Mouse (Mus musculus) frontal cortex, postnatal 25 days (tissue): Measurements from ENCODE around the gene Zbp1.

Experiments
- DNase-seq, 2 experiments: peaks; one replicate each; pipeline ENCODE4 v3.0.0; 2022; ENCODE audit warnings: low spot score in 2 of 2

Zbp1 gene

DNA sequence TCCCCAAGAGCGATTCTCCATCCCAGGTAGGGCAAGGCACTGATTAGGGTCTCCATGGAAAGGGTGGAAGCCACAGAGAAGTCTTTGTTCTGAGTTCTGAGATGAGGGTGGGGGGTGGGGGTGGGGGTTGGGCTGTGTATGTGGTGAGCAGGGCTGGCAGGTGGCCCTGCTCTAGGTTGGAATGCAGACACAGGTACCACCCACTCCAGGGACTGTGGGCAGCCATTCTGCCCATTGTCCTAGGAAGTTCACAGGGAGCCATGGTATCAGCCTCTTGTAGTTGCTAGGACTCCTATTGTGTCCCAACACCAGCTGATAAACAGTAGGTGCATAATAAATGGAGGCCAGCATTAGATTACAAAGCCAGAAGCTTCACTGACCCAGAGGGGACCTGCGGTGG lies 28.5 kb upstream of the Zbp1 start:
- DNase-seq: no peak

GRCm38 (mm10) chr2:173246688-173247087 lies 28.0 kb upstream of the Zbp1 start:
- DNase-seq: no peak

GRCm38 (mm10) chr2:173245258-173245657 lies 26.5 kb upstream of the Zbp1 start:
- no peak for DNase-seq

DNA sequence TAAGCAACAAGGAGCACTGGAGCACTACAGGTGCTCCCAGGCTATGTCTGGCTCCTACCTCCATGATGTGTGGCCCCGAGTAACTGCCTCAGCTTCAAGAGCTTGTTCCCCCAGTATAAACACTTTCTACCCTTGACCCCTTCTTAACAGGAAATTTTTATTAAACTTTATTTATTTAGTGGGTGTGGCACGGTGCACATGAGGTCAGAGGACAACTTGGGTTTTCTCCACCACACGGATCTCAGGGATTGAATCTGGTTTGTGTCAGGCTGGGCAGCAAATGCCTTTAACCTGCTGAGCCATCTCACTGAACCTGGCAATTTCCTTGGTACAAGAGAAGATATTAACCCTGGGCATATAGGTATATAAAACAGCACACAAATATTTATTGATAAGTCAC lies 25.4 kb upstream of the Zbp1 start:
- no peak for DNase-seq

- no peak for DNase-seq
These were observed 24.9 kb upstream of the Zbp1 start for GRCm38 (mm10) chr2:173243616-173244015.

DNA sequence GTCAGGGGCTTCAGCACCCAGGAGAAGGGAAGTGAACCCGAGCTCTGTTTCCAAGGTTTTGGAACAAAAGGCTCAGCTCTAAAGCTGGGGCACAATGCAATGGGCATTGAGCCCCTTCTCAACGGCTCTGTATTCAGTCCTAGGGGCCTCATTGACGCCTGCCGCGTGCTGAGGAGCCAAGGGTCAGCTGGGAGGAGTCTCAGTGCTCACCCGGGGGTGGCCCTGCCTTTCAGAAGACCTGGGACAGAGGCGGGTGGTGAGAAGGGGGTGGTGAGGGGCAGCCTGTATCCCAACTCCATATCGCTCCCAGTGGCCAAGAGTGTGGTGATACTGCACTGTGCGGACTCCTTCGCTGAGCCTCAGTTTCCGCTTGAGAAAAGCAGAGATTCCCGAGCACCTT lies 24.2 kb upstream of the Zbp1 start:
- no peak for DNase-seq

DNA sequence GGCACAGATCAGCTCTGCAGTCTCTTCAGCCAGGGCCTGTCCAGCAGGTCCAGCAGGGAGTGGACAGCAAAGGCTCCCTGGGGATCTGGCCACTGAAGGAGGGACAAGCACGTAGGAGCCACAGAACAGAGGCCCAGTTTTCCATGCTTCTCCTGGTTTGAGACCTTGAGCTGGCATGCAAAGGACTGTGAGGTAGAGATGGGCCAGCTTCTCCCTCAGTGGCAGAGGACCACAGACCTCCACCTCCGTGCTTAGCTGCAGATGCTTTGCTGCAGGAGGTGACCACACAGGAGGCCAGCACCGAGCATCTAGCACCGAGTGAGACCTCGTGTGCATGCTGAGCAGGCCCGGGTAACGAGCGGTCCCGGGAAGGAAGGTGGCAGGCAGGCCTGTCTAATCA lies 22.0 kb upstream of the Zbp1 start:
- no peak for DNase-seq

DNA sequence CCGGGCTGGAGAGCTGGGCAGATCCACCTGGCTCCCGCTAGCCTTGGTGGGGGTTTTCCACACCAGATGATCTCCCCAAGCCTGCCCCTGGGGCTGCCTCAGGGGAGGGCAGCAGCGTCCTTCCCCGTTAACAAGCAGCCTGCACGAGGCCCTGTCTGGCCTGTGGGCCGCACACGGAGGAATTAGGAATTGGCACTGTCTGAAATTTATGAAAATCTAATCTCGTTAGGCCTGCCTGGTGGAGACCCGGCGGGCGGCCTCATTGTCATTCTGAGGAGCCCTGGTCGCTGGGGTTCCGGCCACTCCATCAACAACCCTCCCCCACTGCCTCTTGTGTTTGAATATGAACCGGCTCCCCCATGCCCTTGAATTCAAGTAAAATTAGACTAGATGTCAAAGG lies 19.8 kb upstream of the Zbp1 start:
- no peak for DNase-seq

GRCm38 (mm10) chr2:173235435-173236332 lies 17.0 kb upstream of the Zbp1 start:
- no peak for DNase-seq

GRCm38 (mm10) chr2:173232766-173233099 lies 14.0 kb upstream of the Zbp1 start:
- no peak for DNase-seq

- DNase-seq: no peak
These were observed 13.5 kb upstream of the Zbp1 start for GRCm38 (mm10) chr2:173232065-173232765.

GRCm38 (mm10) chr2:173229578-173230224 lies 11.0 kb upstream of the Zbp1 start:
- peak; percentile 94 for DNase-seq

- DNase-seq: no peak
These were observed 9.8 kb upstream of the Zbp1 start for GRCm38 (mm10) chr2:173228567-173228966.

- DNase-seq: no peak
These were observed 8.1 kb upstream of the Zbp1 start for GRCm38 (mm10) chr2:173226792-173227191.

- no peak for DNase-seq
These were observed 7.2 kb upstream of the Zbp1 start for GRCm38 (mm10) chr2:173225906-173226305.

GRCm38 (mm10) chr2:173224832-173225231 lies 6.1 kb upstream of the Zbp1 start:
- DNase-seq: no peak

- no peak for DNase-seq
These were observed 5.4 kb upstream of the Zbp1 start for GRCm38 (mm10) chr2:173224097-173224496.

DNA sequence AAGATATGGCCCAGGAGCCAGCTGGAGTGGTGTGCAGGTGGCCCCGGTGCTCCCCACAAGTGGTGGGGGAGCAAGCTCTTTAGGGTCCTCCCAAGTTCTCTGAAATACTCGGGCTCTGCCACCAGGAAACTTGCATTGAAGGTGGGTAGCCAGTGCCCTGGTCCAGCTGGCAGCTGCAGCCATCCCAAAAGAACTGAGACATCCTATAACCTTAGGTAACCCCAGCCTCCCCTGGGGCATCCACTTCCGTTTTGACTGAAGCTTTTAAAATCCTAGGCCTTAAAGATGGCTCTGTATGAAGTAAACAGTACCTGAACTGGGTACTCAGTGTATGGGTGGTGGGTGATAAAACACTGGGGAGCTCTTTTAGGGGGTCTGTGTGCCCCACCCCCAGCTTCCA lies 4.8 kb upstream of the Zbp1 start:
- DNase-seq: no peak

DNA sequence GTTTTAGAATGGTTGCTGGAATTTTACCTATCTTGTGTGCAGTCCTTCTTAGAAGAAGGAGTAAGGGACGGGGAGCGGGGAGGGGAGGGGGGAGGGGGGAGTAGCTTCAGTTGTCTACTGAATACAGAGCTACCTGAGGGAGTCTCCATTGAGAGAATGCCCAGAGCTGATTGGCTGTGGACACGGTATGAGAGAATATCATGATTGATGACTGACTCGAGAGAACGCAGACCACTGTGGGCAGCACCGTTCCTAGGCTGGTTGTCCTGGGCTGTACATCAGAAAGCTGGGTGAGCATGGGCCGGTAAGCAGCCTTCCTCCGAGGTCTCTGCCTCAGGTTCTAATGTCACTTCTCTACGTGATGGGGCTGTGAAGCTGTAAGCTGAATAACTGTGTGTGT lies 2.0 kb upstream of the Zbp1 start:
- DNase-seq: no peak

DNA sequence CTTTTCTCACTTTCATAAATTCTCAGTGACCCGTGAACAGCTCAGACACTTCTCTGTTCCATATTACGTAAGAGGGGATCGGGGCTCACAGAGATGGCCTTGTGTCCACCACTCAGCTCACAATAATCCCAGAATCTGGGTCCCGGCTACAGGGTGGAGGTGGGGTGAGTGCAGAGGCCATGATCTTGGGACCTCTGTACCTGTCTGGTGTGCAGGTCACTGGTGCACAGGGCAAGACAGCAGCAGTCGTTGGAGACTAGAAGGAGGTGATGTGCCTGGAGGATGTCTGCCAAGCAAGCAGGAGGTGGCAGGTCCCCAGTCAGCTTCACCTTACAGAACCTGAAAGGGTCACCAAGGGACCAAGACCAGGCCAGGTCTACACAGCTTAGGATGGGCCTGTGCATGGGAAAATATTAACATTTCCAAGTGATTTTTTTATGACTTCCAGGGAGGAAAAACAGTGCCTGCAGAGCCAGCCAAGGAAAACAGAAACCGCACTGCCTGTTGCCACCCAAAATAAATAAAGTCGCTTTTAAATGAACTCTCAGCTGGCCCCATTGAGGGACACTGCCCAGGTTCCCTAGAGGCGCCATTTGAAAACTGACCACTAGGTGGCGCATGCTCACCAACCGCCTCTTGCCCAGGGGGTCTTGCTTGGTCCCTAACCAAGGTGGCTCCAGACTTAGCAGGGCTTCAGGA lies 682 bp upstream of the Zbp1 start:
- DNase-seq: peak in 1 of 2 experiments; percentile 3

DNA sequence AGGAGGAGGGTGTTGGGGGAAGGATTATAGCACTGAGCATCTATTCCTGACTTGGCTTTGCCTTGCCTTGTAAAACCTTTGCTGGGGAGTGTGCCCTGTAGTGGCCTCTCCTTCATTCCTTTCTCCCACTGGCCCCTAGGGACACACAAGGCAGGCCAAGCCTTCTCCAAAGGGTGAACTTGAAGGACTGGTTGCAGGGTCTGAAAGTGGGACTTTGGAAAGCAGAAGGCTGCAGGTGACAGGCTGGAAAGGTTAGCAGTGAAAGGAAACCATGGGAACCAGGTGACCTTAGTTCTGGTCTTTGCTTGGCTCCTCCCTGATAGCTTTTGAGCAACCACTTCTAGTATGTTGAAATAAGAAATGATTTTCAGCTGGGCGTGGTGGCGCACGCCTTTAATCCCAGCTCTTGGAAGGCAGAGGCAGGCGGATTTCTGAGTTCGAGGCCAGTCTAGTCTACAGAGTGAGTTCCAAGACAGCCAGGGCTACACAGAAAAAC lies 912 bp downstream of the Zbp1 start:
- no peak for DNase-seq

GRCm38 (mm10) chr2:173217246-173217645 lies 1.5 kb downstream of the Zbp1 start:
- DNase-seq: no peak
